ENCODE assay signal across 8 mouse cellular contexts in the genomic region with DNA sequence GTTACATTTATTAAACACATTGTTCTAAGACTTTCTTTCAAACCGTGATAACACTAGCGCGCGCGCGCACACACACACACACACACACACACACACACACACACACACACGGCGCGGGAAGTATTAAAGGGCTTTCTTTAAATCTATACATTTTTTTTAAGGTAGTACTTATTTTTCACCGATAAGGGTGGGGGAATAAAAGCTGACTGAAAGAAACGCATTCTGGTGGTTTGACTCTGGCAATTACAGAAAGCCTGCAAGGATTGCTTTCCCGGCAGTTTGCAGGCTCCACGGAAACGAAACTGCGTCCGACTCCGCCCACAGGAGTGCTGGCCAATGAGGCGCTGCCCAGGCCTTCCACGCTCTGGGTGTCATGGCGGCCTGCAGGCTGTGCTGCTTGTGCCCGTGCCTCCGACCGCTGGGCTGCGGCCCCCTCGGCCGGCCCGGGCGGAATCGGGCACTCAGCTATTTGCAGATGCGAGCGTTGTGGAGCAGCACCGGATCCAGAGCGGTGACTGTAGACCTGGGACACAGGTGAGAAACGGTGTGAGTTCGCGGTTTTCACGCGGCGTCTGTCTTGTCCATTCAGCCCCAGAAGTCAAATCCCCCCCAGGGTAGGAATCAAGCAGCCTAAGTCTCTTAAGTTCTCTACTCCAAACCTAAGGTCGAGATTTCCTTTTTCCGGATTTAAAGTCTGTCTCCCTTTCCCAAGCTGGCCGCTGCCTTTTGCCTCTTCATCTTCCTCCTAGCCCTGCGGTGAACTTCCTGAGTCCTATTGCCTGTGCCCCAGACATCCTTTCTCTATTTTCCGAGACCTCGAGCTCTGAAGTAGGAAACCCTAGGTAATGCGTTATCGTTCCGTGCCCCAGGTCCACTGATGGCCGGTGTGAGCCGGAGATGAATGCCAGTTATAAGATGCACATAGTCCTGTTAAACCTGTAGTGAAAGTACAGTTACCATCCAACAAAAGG. TPM values are rescaled to one million over a fixed set of nuclear protein-coding genes. Genes with fewer than 3 reads are reported as not detected.
DNase-seq lines count a peak whose midpoint lies in the region; ATAC-seq lines count a peak whose summit lies in the region.

TSS of gene Pnpt1 (plus strand) at position 360 of the 971 bp plus-strand sequence.

- peak; percentile 99 for ATAC-seq in inflammation-experienced regulatory T-cells, adult 6 months
- ATAC-seq in megakaryocyte-erythroid progenitor cell, adult 5-6 weeks (replicated peaks; ENCODE audit: low FRiP score, low TSS enrichment, poor library complexity, severe bottlenecking) = peak; percentile 100

- DNase-seq in adrenal gland, adult (ENCODE audit: inconsistent age in 2 of 2, low spot score in 1 of 2) = peak; percentile 93 to 97
- peak; percentile 95 for DNase-seq in embryo, embryonic 10.5 days (ENCODE audit: low spot score)
- DNase-seq in gastrocnemius, postnatal 14 days = peak; percentile 93
- DNase-seq in left cerebral cortex, postnatal 10 days (ENCODE audit: extremely low spot score in 1 of 2, low spot score in 2 of 2) = peak; percentile 91 to 94
- DNase-seq in right cerebral cortex, postnatal 25 days = peak; percentile 91
- DNase-seq in urinary bladder, postnatal 4 days (ENCODE audit: low spot score in 2 of 2) = peak; percentile 86 to 90

- intact Hi-C loops in gastrocnemius, postnatal 14 days (cut with DNase I; ENCODE audit: low total_unique reads) = no loop called here
- intact Hi-C loops in left cerebral cortex, postnatal 10 days (cut with DNase I) = loop anchor here (5.0 to 10.0 kb wide), 2 partner anchors 396 to 518 kb away; no protein-coding TSS in a partner anchor

RNA-seq across cellular contexts. Expression of gene Pnpt1, which starts in this region (rescaled TPM):
- 10 to 100 TPM; 16.9 to 17.3 TPM for total RNA-seq in gastrocnemius, postnatal 14 days (2021)
- polyA plus RNA-seq in inflammation-experienced regulatory T-cells, adult 6 months (2017; shearing (Covaris generic)) = 10 to 100 TPM; 30.2 to 48.6 (median 35.3) TPM
- 10 to 100 TPM; 24.9 to 30.1 TPM for total RNA-seq in left cerebral cortex, postnatal 10 days (2021)
- 60.9 and 74.3 TPM in 2 replicates for total RNA-seq in megakaryocyte-erythroid progenitor cell, adult 5-6 weeks (2014; fragmentation: Nextera tagmentation)
- total RNA-seq in megakaryocyte-erythroid progenitor cell, adult 5-6 weeks (2017) = 99.4 and 111 TPM in 2 replicates

Comparison
In these comparisons a context has a peak if more than half of its experiments do, and no peak if none do; other contexts are left out.
1. Peak in every context shown above with its lines: DNase-seq and ATAC-seq.